Mouse (Mus musculus) spleen, embryonic (tissue): Measurements from ENCODE around the gene Clec2h.
"Not testable (repeated sequence)": the region's sequence is repeated elsewhere in the genome, so short reads cannot be mapped to it uniquely, and the experiment has no call there.

Experiments used
- CTCF ChIA-PET: fragments of 350-600 bp; sonication (Branson Sonifier 250); formaldehyde crosslinking; loops from one replicate; lab custom pipeline; 2022; lab: Charles Lee

The Clec2h gene

GRCm38 (mm10) chr6:128662206-128662605 lies at the start of gene Clec2h:
Gene Clec2h (plus strand): TSS chr6:128662385.
- CTCF ChIA-PET = no interaction called here

DNA sequence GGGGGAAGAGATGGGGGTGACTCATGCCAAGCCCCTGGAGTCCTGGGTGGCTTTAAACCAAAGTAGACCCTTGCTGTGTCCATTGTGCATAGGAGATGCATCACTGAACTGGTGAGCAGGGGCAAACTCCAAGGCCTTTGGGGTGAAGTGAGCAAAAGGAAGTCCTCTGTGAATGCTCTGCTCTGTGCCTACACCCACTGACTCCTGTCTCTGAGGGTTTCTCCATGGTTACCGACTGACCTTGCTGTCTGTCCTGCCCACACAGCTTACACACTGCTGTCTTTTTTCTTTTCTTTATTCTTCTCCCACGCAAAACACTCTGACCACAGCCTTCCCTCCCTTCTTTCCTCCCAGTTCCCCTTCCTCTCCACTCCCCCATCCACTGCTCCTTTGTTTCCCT lies 39.5 kb upstream of the Clec2h start:
- CTCF ChIA-PET = no interaction called here

DNA sequence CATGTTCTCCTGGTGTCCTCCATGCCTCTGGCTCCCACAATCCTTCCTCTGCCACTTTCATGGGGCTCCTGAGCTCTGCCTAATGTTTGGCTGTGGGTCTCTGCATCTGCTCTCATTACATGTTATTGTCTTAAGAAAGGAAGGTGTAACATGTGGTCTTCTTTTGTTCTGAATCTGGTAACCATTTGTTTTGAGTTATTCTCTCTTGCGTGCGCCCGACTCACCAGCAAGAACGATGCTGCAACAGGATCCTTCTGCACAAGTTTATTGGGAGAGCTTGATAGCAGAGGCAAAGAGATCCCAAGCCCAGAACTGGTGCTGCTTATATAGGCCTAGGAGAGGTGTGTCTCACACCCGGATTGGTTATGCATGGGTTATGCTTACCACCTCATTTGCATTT lies 38.8 kb upstream of the Clec2h start, which contains the start of gene Klrb1a:
Klrb1a (minus strand) TSS at position 101 of the 400 bp plus-strand sequence.
- CTCF ChIA-PET = not testable (repeated sequence)

- CTCF ChIA-PET = no interaction called here
Observed at GRCm38 (mm10) chr6:128624425-128624824, 37.8 kb upstream of the Clec2h start.

GRCm38 (mm10) chr6:128625246-128625645 lies 36.9 kb upstream of the Clec2h start:
- CTCF ChIA-PET = not testable (repeated sequence)

DNA sequence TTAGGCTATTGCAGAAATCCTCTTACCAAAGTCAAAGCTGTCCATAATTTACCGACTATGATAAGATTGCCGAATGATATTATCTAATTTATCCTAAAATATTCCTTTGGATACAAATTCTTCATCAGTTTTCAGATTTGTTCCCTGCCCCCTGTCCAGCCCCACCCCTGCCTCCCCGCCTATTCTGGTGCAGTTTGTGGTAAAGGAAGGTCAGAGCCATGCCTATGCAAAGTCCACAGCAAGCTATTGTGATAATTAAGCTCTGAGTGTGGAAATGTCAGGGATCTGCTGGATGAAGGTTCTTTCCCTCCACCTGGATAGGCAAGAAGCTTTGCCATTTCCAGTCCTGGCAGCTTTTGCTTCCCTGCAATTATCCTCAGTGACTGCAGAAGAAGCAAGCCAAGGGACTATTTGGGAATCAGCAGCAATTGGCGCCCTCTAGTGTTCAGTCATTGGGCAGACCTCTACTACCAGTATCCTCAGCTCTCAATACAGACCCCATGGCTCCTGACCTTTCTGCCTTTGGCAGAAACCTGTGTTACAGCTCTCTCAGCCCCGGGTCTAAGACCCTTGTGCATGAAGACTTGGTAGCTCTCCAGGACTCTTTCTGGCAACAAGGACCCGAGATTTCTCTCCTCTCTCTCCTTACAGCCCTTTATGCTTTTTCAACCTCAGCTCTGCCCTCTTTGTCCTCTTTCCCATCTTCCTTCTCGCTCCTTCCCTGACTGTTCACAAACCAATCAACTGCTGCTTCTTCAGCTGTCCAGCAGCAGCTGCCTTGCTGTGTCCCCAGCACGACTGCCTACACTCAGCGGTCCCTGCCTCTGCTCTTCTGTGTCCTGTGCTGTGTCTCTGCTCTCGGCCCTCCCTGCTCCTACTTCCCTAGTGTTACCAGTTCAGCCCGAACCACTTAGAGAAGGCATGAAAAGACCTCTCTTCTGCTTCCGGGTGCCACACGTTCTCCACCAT lies 32.1 kb upstream of the Clec2h start:
- CTCF ChIA-PET = not testable (repeated sequence)

DNA sequence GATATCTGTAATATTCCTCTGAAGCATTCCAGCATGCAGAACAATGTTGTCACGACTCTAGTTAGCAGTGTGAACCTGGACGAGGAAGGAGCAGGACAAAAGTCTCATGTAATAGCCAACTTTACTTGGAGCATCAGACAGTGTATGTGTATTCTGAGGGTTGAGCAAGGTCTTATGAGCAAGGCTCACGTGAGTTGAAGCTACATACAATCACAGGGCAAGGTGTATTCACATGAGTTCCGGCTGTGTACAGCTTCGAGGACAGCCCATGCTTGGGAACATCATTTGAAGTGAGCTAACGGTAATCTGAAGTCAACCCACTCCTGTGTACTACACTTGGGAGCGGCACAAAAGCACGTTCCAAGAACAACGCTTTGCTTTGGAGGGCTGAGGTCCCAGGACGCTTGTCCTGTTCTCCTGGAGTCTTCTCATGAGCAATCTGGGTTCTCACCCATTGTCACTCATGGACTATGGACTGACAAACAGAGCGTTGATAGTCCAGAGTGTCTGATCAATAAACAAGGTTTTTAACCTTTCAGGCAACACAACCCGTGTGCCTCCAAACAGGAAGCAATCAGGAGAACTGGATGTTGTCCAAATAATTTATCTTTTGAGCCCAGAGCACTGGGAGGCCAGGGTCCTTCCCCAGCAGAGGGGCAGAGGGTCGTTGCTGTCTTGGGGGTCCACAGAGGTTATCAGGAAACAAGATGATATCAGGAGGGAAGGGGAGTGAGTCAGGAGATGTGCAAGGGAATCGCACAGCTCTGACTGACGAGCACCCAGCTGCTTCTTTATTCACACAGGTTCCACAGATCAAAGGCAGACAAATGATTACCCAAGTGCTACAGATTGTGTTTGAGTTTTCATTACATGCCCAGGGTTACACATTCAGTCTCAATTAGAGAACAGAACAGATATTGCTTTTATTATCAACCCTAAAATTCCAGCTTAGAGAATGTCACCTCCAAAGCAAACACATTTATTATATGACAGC lies 31.0 kb upstream of the Clec2h start:
- CTCF ChIA-PET = interaction anchor here (0.7 kb wide), 1 partner anchor 21 kb away, joined by 4 read pairs; no protein-coding TSS in a partner anchor

DNA sequence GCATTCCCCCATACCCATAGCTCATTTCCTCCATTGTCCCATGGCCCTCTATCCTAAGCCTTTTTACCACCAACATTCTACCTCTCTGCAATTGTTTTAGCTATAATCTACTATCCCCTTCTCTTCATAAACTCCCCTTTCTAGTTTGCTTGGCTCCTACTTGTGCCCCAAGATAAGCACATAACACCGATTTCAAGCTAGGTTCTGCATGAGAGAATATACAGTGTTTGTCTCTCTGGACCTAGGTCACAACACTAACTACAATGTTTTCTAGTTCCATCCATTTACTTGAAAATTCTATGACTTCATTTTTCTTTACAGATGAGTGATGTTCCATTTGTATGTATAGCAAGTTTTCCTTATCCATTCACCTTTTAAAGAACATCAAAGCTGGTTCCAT lies 21.5 kb upstream of the Clec2h start:
- CTCF ChIA-PET = no interaction called here

GRCm38 (mm10) chr6:128641116-128641716 lies 21.0 kb upstream of the Clec2h start:
- CTCF ChIA-PET = no interaction called here

- CTCF ChIA-PET = interaction anchor here (0.9 kb wide), 1 partner anchor 9 kb away, joined by 5 read pairs; no protein-coding TSS in a partner anchor
Observed at GRCm38 (mm10) chr6:128643999-128644398, 18.2 kb upstream of the Clec2h start.

- CTCF ChIA-PET = not testable (repeated sequence)
Observed at GRCm38 (mm10) chr6:128644694-128645093, 17.5 kb upstream of the Clec2h start.

GRCm38 (mm10) chr6:128645708-128646107 lies 16.5 kb upstream of the Clec2h start:
- CTCF ChIA-PET = not testable (repeated sequence)

DNA sequence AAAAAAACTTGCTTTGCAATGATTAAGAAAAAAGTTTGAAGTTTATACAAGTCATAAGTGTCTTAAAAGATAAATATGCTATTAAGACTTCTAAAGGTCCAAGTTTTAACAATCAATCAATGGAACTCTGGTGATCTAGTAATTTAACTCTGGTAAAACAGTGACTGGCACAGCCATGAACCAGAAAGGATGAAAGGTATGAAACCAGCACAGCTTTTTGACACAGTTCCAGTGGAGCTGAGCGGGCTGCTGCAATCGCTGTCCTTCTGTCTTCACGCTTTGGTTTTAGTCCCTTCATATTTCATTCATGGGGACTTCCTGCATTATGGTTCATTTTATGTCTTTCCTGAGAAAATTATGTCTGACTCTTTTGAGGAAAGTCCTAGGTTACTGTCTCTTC lies 12.5 kb upstream of the Clec2h start:
- CTCF ChIA-PET = no interaction called here

GRCm38 (mm10) chr6:128650187-128650586 lies 12.0 kb upstream of the Clec2h start:
- CTCF ChIA-PET = no interaction called here

DNA sequence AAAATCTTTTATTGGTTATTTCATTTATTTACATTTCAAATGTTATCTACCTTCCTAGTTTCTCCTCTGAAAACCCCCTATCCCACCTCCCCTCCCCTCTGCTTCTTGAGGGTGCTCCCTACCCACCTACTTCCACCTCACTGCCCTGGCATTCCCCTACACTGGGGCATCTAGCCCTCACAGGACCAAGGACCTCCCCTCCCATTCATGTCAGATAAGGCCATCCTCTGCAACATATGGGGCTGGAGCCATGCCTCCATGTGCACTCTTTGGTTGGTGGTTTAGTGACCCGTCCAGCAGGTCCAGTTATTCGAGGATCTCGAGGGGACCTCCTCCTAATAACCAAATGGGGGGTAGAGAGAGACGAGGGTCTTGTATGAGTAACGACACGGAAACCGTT lies 11.4 kb upstream of the Clec2h start:
- CTCF ChIA-PET = not testable (repeated sequence)

- CTCF ChIA-PET = interaction anchor here (0.9 kb wide), 1 partner anchor 9 kb away, joined by 5 read pairs; no protein-coding TSS in a partner anchor
Observed at GRCm38 (mm10) chr6:128652938-128653337, 9.2 kb upstream of the Clec2h start.

DNA sequence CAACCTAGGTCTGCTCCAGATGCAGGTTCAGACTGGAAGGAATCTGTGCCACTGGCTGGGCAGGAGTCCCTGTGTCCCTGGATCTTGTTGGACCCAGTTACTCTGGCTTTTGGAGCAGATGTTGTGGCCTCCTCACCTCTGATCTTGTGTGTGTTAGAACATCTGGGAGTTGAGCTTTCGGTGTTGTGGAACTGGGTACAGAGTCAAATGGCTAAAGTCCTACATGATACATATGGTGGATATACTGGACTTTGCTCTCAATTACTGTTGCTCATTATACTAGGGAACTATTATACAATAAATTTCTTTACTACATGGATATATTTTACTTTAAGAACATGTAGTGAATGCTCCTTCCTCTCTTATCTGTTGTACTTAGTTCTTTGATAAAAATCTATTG lies 936 bp upstream of the Clec2h start:
- CTCF ChIA-PET = no interaction called here

- CTCF ChIA-PET = no interaction called here
Observed at GRCm38 (mm10) chr6:128669936-128670335, 7.8 kb downstream of the Clec2h start.

- CTCF ChIA-PET = no interaction called here
Observed at GRCm38 (mm10) chr6:128679574-128679973, 17.4 kb downstream of the Clec2h start.

DNA sequence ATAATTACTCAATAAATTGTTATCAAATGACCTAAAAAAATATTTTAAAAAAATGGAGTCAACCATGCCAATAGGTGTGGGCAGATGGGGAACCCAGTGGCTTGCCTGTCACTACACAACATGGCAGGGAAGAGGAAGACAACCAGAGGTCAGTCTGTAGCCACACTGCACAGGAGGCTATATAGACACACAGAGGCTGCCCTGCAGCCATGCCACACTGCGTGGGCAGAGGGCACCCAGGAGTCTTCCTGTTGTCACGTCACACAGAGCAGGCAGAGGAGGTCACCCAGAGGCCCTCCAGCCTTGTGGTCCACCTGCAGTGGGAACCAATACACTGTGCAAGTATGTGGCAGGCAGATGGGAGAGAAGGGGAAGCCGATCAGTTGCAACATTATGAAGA lies 39.5 kb downstream of the Clec2h start:
- CTCF ChIA-PET = no interaction called here

DNA sequence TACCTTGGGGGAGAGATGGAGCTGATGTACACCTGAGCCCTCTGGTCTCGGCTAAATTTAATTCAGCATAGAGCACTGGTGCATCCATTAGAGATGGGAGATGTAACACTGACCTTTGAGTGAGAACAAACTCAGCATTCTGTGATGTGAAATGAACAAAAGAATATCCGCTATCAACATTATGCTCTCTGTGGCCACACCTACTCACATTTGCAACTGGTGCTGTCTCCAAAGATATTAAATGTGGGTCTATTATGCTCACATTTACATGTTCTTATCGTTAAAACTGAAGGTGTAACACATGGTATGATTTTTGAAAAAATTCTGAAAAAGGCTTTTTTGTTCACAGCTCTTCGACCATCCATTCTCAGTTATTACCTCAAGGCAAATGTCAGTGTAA lies 60.8 kb downstream of the Clec2h start, which contains the start of gene Klrb1:
Klrb1 (minus strand) TSS at position 101 of the 400 bp plus-strand sequence.
- CTCF ChIA-PET = no interaction called here
